Mouse (Mus musculus) liver, postnatal 0 days (tissue): ENCODE measurements around the gene Rfc2. TPM values are rescaled to one million over a fixed set of nuclear protein-coding genes. Genes with fewer than 3 reads are reported as not detected.
A peak's percentile ranks its signal among the peaks of the same experiment; 100 is the strongest.

Experiments
- ATAC-seq: fragments of 200-750 bp; cut with Nextera tagmentation; 2 replicates; pipeline ENCODE4 v1.8.0; 2017; ENCODE audit warnings: mild to moderate bottlenecking, moderate library complexity
- DNase-seq: peaks from one replicate; pipeline ENCODE4 v3.0.0-alpha.2; 2016
- H3K27ac ChIP-seq: fragments of 300-500 bp; sonication (generic); 2 replicates; pipeline ENCODE4 v1.5.1; 2014; ENCODE audit warnings: antibody characterized with exemption, moderate library complexity, mild to moderate bottlenecking, low read depth
- H3K27me3 ChIP-seq: fragments of 300-500 bp; sonication (generic); 2 replicates; pipeline ENCODE4 v1.6.1; 2014; ENCODE audit warnings: low read length, control low read depth, mixed read lengths; ENCODE audit not compliant: insufficient read depth
- H3K36me3 ChIP-seq: fragments of 300-500 bp; sonication (generic); replicated peaks from 2 replicates; pipeline ENCODE4 v1.6.1; 2014; ENCODE audit warnings: mild to moderate bottlenecking, control low read depth, low read length, moderate library complexity, mixed read lengths; ENCODE audit not compliant: insufficient read depth
- H3K4me1 ChIP-seq: fragments of 300-500 bp; sonication (generic); 2 replicates; pipeline ENCODE4 v1.6.1; 2014; ENCODE audit warnings: antibody characterized with exemption, mild to moderate bottlenecking, control low read depth; ENCODE audit not compliant: insufficient read depth
- H3K4me2 ChIP-seq: fragments of 300-500 bp; sonication (generic); 2 replicates; pipeline ENCODE4 v1.6.1; 2014; ENCODE audit warnings: low read depth, mild to moderate bottlenecking, low read length, moderate library complexity, mixed read lengths
- H3K4me3 ChIP-seq: fragments of 300-500 bp; sonication (generic); 2 replicates; pipeline ENCODE4 v1.5.1; 2014; ENCODE audit warnings: low read depth, low read length
- H3K9ac ChIP-seq: fragments of 300-500 bp; sonication (generic); replicated peaks from 2 replicates; pipeline ENCODE4 v1.6.1; 2014; ENCODE audit warnings: mild to moderate bottlenecking, moderate library complexity
- H3K9me3 ChIP-seq: fragments of 300-500 bp; sonication (generic); 2 replicates; pipeline ENCODE4 v1.6.1; 2016; ENCODE audit warnings: mild to moderate bottlenecking, control low read depth, low read length, mixed read lengths
- CTCF ChIP-seq: sonication (generic); IDR thresholded peaks from 2 replicates; pipeline ENCODE4 v1.5.1; 2016; ENCODE audit warnings: antibody characterized with exemption, low read depth
- EP300 ChIP-seq: IDR thresholded peaks from 2 replicates; pipeline ENCODE4 v1.6.1; 2016; ENCODE audit warnings: antibody characterized with exemption, low read depth, mild to moderate bottlenecking
- WGBS: fragments of 180-500 bp; shearing (Covaris S2); extraction: QIAGEN DNeasy Blood & Tissue Kit; methylation state at CpG from one replicate; pipeline ENCODE4 v1.1.7; 2014; ENCODE audit not compliant: insufficient replicate concordance; 5-methylcytosine and 5-hydroxymethylcytosine counted together
- polyA plus RNA-seq: library from polyadenylated mRNA; unstranded; fragments of >200 nt; fragmentation: Nextera tagmentation; extraction: Ambion mirVana; gene quantifications from 2 replicates; pipeline ENCODE4 v1.2.1, GENCODE M21; 2015

The Rfc2 gene
- polyA plus RNA-seq, 1 experiment from 2014 or later = 81.4 TPM

GRCm38 (mm10) chr5:134617071-134617470 is 35.9 kb downstream of the Rfc2 start:
- peaks cover 45% of the 10 kb centered on the region for H3K36me3 ChIP-seq
- 29% methylated on average over 3 of the region's 3 CpGs for WGBS
- peaks cover 3% of the 10 kb centered on the region; the same call in 1 of the 2 replicates for H3K4me1 ChIP-seq

GRCm38 (mm10) chr5:134620457-134620856 is 39.3 kb downstream of the Rfc2 start:
- 89% methylated on average over 9 of the region's 9 CpGs for WGBS
- Histone ChIP-seq H3K27ac (no peak overlapping the region), H3K4me3 (no peak overlapping the region), H3K9ac (no peak overlapping the region), H3K4me2 (no peak overlapping the region), H3K9me3 (no peaks in the 10 kb centered on the region), H3K27me3 (no peaks in the 10 kb centered on the region), H3K36me3 (peaks cover 79% of the 10 kb centered on the region), H3K4me1 (no peaks in the 10 kb centered on the region)
- no peak for TF ChIP-seq EP300
- no peak for TF ChIP-seq CTCF
- ATAC-seq (no peak), DNase-seq (no peak)

More at GRCm38 (mm10) chr5:134617071-134617470, 35.9 kb downstream of the Rfc2 start:
- DNase-seq (peak; percentile 79), ATAC-seq (peak; percentile 40; the same call in 1 of the 2 replicates)
- no peaks in the 10 kb centered on the region for H3K27me3 ChIP-seq
- TF ChIP-seq CTCF (peak; percentile 95), EP300 (no peak)
- H3K4me3 ChIP-seq = no peak overlapping the region
- H3K4me2 ChIP-seq = no peak overlapping the region
- no peak overlapping the region for H3K27ac ChIP-seq
- H3K9ac ChIP-seq = no peak overlapping the region
- H3K9me3 ChIP-seq = no peaks in the 10 kb centered on the region

DNA sequence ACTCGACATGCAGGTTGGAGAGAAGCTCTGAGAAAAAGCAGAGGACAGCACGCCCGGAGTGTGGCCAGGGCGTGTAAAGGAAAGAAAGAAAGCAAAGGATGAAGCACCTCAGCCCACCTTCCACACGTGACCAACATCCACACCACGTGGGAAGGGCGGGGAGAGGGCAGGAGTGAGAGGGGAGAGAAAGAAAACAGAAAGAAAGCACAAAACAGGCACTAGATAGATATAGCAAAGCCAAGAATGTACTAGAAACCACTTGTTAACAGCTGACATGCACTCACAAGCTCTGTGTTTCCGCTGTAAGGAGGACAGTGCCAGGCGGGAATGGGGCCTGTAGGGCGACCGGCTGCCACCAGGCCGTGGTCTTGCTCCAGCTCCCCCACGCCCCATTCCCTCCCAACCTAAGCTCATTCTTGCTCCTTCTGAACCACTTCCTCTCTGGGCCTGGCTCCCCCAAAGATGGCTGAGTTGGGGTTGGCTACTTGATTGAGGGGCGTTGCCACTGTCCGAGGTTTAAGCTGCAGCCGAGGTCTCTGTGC is 40.0 kb downstream of the Rfc2 start:
- H3K36me3 ChIP-seq = peaks cover 85% of the 10 kb centered on the region
- no peak overlapping the region for H3K27ac ChIP-seq
- no peak overlapping the region for H3K9ac ChIP-seq
- H3K4me2 ChIP-seq = no peak overlapping the region
- WGBS = 87% methylated on average over 16 of the region's 16 CpGs
- H3K9me3 ChIP-seq = no peaks in the 10 kb centered on the region
- no peaks in the 10 kb centered on the region for H3K4me1 ChIP-seq
- TF ChIP-seq EP300 = no peak
- no peak for TF ChIP-seq CTCF
- H3K4me3 ChIP-seq = no peak overlapping the region
- DNase-seq = no peak
- ATAC-seq = no peak
- no peaks in the 10 kb centered on the region for H3K27me3 ChIP-seq

DNA sequence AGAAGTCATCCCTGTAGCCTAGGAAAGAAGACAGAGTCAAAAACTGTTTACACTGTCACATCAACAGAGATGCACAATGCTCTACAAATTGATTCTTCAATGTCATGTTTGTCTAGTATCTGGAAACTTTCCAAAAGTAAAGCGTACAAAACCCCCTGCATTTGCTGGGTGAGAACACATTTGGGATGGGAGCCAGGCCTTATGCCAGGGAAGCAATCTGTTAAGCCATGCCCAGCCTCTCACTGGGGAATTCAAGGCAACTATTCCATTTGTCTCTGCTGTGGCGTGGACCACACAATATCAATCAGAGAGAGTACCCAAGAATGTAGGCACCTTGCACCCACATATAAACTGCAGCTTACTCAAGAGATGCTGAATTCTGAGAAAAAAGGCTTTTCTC is 40.9 kb downstream of the Rfc2 start:
- 78% methylated on average over 2 of the region's 2 CpGs for WGBS
- no peaks in the 10 kb centered on the region for H3K27me3 ChIP-seq

GRCm38 (mm10) chr5:134629508-134629907 is 48.3 kb downstream of the Rfc2 start:
- no peaks in the 10 kb centered on the region for H3K9me3 ChIP-seq
- no peak overlapping the region for H3K27ac ChIP-seq
- DNase-seq (no peak), ATAC-seq (peak; percentile 72)
- H3K4me1 ChIP-seq = peaks cover 25% of the 10 kb centered on the region
- WGBS = 62% methylated on average over 4 of the region's 4 CpGs
- H3K9ac ChIP-seq = no peak overlapping the region
- H3K4me3 ChIP-seq = no peak overlapping the region
- H3K27me3 ChIP-seq = no peaks in the 10 kb centered on the region
- H3K4me2 ChIP-seq = no peak overlapping the region
- peaks cover 63% of the 10 kb centered on the region for H3K36me3 ChIP-seq
- TF ChIP-seq CTCF (no peak), EP300 (no peak)

More for the DNA sequence above, 40.9 kb downstream of the Rfc2 start:
- no peak overlapping the region for H3K27ac ChIP-seq
- H3K9me3 ChIP-seq = no peaks in the 10 kb centered on the region
- peaks cover 94% of the 10 kb centered on the region for H3K36me3 ChIP-seq
- no peak for TF ChIP-seq CTCF
- TF ChIP-seq EP300 = no peak
- no peak overlapping the region for H3K4me2 ChIP-seq
- no peak for ATAC-seq
- H3K9ac ChIP-seq = no peak overlapping the region
- H3K4me3 ChIP-seq = no peak overlapping the region
- DNase-seq = no peak
- H3K4me1 ChIP-seq = no peaks in the 10 kb centered on the region

GRCm38 (mm10) chr5:134630835-134631234 is 49.7 kb downstream of the Rfc2 start:
- TF ChIP-seq EP300 = no peak
- TF ChIP-seq CTCF = no peak
- no peak overlapping the region for H3K9ac ChIP-seq
- H3K4me1 ChIP-seq = peaks cover 25% of the 10 kb centered on the region
- DNase-seq (no peak), ATAC-seq (no peak)
- no peaks in the 10 kb centered on the region for H3K9me3 ChIP-seq
- no peak overlapping the region for H3K4me3 ChIP-seq
- no peak overlapping the region for H3K4me2 ChIP-seq
- peaks cover 60% of the 10 kb centered on the region for H3K36me3 ChIP-seq
- no peak overlapping the region for H3K27ac ChIP-seq
- H3K27me3 ChIP-seq = no peaks in the 10 kb centered on the region
